Mouse (Mus musculus) stomach, embryonic 14.5 days (tissue): Measurements from ENCODE around the gene Dnal4. TPM values are rescaled to one million over a fixed set of nuclear protein-coding genes. Genes with fewer than 3 reads are reported as not detected.

Experiments
- ATAC-seq: fragments of 200-750 bp; cut with Nextera tagmentation; 2 replicates; pipeline ENCODE4 v1.8.0; 2017; ENCODE audit warnings: low read depth, moderate TSS enrichment; ENCODE audit not compliant: insufficient number of reproducible peaks, insufficient read depth, low FRiP score
- H3K27ac ChIP-seq: fragments of 300-500 bp; sonication (generic); 2 replicates; pipeline ENCODE4 v1.5.1; 2014; ENCODE audit warnings: mild to moderate bottlenecking, low read length, moderate library complexity, mixed read lengths
- H3K27me3 ChIP-seq: fragments of 300-500 bp; sonication (generic); 2 replicates; pipeline ENCODE4 v1.6.1; 2014; ENCODE audit warnings: low read length, control low read depth, mixed read lengths; ENCODE audit not compliant: control insufficient read depth, insufficient read depth
- H3K36me3 ChIP-seq: fragments of 300-500 bp; sonication (generic); 2 replicates; pipeline ENCODE4 v1.6.1; 2014; ENCODE audit warnings: mild to moderate bottlenecking, control low read depth, low read length, moderate library complexity, mixed read lengths; ENCODE audit not compliant: control insufficient read depth, insufficient read depth
- H3K4me1 ChIP-seq: fragments of 300-500 bp; sonication (generic); 2 replicates; pipeline ENCODE4 v1.6.1; 2014; ENCODE audit warnings: low read length, control low read depth, mixed read lengths; ENCODE audit not compliant: control insufficient read depth, insufficient read depth
- H3K4me2 ChIP-seq: fragments of 300-500 bp; sonication (generic); replicated peaks from 2 replicates; pipeline ENCODE4 v1.6.1; 2014; ENCODE audit warnings: low read depth, low read length, control low read depth
- H3K4me3 ChIP-seq: fragments of 300-500 bp; sonication (generic); 2 replicates; pipeline ENCODE4 v1.5.1; 2014; ENCODE audit warnings: low read depth, low read length, control low read depth
- H3K9ac ChIP-seq: fragments of 300-500 bp; sonication (generic); replicated peaks from 2 replicates; pipeline ENCODE4 v1.6.1; 2014; ENCODE audit warnings: low read depth, mild to moderate bottlenecking, control low read depth, low read length, moderate library complexity, mixed read lengths
- H3K9me3 ChIP-seq: fragments of 300-500 bp; sonication (generic); 2 replicates; pipeline ENCODE4 v1.6.1; 2016; ENCODE audit warnings: low read depth, low read length, control low read depth; ENCODE audit not compliant: control insufficient read depth
- WGBS: fragments of 180-500 bp; shearing (Covaris S2); extraction: QIAGEN DNeasy Blood & Tissue Kit; methylation state at CpG from one replicate; pipeline ENCODE4 v1.1.7; 2014; 5-methylcytosine and 5-hydroxymethylcytosine counted together
- polyA plus RNA-seq: library from polyadenylated mRNA; unstranded; fragments of >200 nt; fragmentation: Nextera tagmentation; extraction: Ambion mirVana; gene quantifications from 2 replicates; pipeline ENCODE4 v1.2.1, GENCODE M21; 2014

The Dnal4 gene
- polyA plus RNA-seq, 1 experiment from 2014 or later = 60.7 TPM

DNA sequence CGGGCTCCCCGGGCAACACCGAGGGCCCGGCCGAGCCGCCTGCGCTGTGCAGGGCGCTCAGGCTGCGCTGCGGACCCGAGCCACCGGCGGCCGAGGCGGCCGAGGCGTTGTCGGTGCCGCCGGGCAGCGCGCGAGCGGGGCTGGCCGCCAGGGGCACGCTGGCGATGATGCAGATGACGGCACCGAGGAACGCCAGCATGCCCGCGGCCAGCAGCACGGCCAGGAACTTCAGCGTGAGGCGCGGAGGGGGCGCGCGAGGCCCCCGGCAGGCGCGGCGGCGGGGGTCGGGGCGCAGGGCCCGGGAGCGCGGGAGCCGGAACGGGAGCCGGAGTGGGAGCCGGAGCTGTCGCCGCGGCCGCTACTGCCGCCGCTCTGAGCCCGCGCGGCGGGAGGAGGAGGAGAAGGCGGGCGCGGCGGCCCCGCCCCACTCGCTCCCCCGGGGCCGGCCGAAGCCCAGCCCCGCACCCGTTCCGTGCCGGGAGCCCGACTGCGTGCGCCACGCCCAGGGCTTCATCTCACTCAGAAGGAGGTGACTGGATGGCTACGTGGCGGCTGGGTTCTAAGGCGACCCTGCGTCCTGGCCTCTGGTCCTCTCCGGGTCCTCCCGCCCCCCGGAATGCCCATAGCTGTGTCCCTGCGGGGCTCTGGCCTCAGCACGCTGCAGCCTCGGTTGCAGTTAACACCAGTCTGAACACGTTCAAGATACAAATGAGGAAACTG is 26.9 kb upstream of the Dnal4 start, which contains the start of gene Nptxr:
TSS of gene Nptxr (minus strand) at position 415 of the 720 bp plus-strand sequence.
- H3K9me3 ChIP-seq = no peaks in the 10 kb centered on the region
- peak within 1 kb of the TSS; percentile 71 for H3K4me2 ChIP-seq
- peak; percentile 80 for ATAC-seq
- H3K4me1 ChIP-seq = peaks cover 4% of the 10 kb centered on the region; the same call in 1 of the 2 replicates
- whole genome bisulfite sequencing = under 1% methylated on average over 69 of the region's 91 CpGs
- H3K27ac ChIP-seq = no peak within 1 kb of the TSS
- H3K27me3 ChIP-seq = peaks cover 27% of the 10 kb centered on the region
- H3K36me3 ChIP-seq = no peaks in the 10 kb centered on the region
- peak within 1 kb of the TSS; percentile 11 for H3K9ac ChIP-seq
- H3K4me3 ChIP-seq = peak within 1 kb of the TSS; percentile 55

DNA sequence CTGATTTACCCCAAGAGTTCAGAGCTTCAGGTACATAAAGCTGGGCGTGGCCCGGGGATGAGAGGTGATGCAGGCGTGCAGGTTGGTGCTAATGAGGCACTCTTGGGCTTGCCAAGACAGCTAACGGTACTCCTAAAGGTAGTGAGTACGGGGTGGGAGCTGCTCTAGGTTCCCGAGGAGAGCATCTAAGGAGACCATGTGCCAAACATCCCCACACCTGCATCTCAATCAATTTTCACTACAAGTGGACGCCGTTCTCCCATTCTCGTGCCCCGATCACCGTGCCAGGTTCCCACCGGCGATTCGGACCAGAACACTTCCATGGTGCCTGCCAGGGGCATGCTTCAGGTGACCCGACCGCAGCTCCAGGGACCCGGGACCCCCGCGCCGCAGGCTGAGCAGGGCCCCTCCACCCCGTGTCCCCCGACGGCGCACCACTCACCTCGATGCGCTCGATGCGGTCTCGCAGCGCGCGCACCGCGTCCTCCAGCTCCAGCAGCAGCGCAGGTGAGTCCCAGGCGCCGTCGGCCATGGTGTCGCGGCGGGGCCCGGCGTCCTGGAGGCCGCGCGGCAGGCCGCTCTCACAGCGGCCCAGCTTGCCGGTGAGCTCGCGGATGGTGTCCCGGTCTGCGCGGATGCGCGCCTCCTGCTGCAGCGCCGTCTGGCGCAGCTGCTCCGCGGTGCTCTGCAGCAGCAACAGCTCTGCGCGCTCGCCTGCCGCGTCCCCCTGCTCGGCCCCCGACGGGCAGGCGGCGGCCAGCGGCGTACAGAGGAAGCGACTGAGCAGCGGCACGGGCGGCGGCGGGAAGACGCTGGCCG is 26.1 kb upstream of the Dnal4 start:
- Histone ChIP-seq H3K4me1 (peaks cover 4% of the 10 kb centered on the region; the same call in 1 of the 2 replicates), H3K36me3 (no peaks in the 10 kb centered on the region), H3K4me2 (peak overlapping the region; percentile 71), H3K9ac (peak overlapping the region; percentile 11), H3K27ac (no peak overlapping the region), H3K4me3 (peak overlapping the region; percentile 55), H3K9me3 (no peaks in the 10 kb centered on the region), H3K27me3 (peaks cover 27% of the 10 kb centered on the region)
- peak; percentile 44 for ATAC-seq
- WGBS = 5% methylated on average over 81 of the region's 81 CpGs

DNA sequence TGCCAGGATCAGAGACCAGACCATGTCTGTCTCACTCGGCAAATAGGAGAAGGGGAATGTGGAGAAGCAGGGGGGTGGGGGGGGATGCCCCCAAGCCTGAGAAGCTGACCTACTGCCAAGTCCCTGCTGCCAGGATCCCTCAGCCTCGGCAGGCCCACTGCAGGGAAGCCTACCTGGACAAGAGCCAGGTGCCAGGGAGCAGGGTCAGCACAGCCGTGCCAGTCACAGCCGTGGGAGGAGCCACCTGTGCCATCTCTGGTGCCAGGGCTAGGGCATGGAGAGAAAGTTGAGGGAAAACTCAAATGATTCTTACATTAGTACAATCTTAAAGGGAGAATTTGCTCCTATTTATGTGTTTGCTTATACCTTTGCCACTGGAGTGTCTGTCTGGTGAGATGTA is 24.7 kb upstream of the Dnal4 start:
- ATAC-seq = no peak
- Histone ChIP-seq H3K9me3 (no peaks in the 10 kb centered on the region), H3K27ac (no peak overlapping the region), H3K4me1 (peaks cover 4% of the 10 kb centered on the region; the same call in 1 of the 2 replicates), H3K4me2 (no peak overlapping the region), H3K36me3 (no peaks in the 10 kb centered on the region), H3K9ac (no peak overlapping the region), H3K27me3 (peaks cover 24% of the 10 kb centered on the region), H3K4me3 (no peak overlapping the region)
- WGBS = 52% methylated on average over 4 of the region's 4 CpGs

DNA sequence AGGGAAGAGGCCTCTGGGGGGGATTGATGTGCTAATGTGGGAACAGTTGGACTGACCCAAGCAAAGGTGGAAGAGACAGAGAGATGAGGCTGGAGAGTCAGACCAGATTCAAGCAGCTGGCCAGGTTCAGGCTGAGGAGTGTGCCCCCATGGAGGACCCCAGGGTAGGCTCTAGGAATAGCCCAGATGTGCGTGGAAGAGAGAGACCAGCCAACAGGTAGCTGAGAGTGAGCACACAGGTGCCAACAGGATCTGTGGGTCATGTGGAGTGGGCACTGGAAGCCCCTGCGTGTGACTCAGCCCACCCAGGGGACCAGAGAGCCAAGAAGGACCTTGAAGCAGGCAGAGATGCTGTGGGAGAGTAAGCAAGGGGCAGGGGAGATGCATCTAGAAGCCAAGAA is 24.0 kb upstream of the Dnal4 start:
- Histone ChIP-seq H3K36me3 (no peaks in the 10 kb centered on the region), H3K4me2 (no peak overlapping the region), H3K27me3 (peaks cover 24% of the 10 kb centered on the region), H3K9ac (no peak overlapping the region), H3K4me3 (no peak overlapping the region), H3K9me3 (no peaks in the 10 kb centered on the region), H3K27ac (no peak overlapping the region), H3K4me1 (peaks cover 4% of the 10 kb centered on the region; the same call in 1 of the 2 replicates)
- ATAC-seq = no peak
- 75% methylated on average over 2 of the region's 2 CpGs for WGBS

DNA sequence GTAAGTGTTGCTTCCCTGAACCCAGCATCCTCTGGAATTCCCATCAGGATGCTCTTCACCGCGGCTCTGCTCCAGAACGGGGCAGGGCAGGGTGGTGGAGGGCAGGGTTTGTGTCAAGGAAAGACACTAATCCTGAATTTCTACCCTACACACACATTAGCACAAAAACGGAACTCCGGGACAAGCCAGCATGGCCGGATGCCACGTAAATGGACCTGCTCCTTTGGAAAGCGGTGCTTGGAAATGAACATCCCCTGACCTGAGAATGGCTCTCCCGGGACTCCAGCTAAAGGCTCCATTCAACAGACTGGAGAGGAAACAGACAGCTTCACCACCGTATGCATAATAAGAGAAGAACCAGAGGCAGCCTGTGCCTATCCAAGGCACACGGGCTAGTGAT is 23.1 kb upstream of the Dnal4 start:
- 55% methylated on average over 11 of the region's 11 CpGs for WGBS
- no peaks in the 10 kb centered on the region for H3K36me3 ChIP-seq
- no peak overlapping the region for H3K4me3 ChIP-seq
- no peak overlapping the region for H3K27ac ChIP-seq
- no peak overlapping the region for H3K9ac ChIP-seq
- H3K4me2 ChIP-seq = no peak overlapping the region
- H3K9me3 ChIP-seq = no peaks in the 10 kb centered on the region
- H3K27me3 ChIP-seq = peaks cover 24% of the 10 kb centered on the region
- ATAC-seq = no peak
- peaks cover 4% of the 10 kb centered on the region; the same call in 1 of the 2 replicates for H3K4me1 ChIP-seq

DNA sequence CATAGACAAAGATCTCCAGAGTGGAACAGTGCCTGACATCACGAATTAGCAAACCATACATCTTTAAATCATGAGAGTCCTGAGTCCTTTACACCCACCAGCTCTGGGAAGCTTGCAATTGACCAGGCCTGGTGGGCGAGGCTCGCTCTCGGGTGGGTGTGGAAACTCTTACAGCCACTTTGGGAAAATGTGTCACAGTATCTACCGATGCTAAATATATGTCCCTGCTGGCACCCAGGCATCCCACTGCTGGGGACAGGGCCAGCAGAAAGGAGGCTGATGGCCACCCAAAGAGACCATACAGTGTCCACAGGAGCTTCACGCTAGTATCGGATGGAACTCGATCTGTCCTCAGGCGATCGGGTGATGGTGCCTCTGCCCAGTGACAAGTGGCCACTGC is 20.9 kb upstream of the Dnal4 start:
- no peaks in the 10 kb centered on the region for H3K9me3 ChIP-seq
- WGBS = 86% methylated on average over 10 of the region's 10 CpGs
- peaks cover under 1% of the 10 kb centered on the region; the same call in 1 of the 2 replicates for H3K4me1 ChIP-seq
- H3K36me3 ChIP-seq = no peaks in the 10 kb centered on the region
- peaks cover 14% of the 10 kb centered on the region for H3K27me3 ChIP-seq
- no peak overlapping the region for H3K4me3 ChIP-seq
- no peak overlapping the region for H3K4me2 ChIP-seq
- no peak for ATAC-seq
- no peak overlapping the region for H3K9ac ChIP-seq
- H3K27ac ChIP-seq = no peak overlapping the region

DNA sequence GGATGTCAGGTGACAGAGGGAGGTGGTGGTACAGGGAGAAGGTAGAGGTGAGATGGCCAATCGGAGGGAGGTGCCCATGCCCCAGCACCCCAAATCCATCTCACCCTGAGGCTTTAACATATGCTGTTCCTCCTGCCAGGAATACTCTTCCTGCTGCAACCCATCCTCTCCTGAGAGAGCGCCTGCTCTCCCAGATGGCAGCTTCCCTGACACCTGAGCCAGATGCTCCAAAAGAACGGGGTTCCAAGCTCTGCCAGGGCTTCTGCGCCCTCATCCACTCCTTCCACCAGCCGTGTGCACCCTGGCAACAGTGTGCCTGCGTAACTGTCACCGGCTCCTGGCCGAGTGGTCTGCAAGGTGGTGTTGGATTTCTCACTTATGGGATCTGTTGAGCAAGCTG is 20.0 kb upstream of the Dnal4 start:
- no peak overlapping the region for H3K9ac ChIP-seq
- no peaks in the 10 kb centered on the region for H3K36me3 ChIP-seq
- 81% methylated on average over 8 of the region's 8 CpGs for WGBS
- no peaks in the 10 kb centered on the region for H3K9me3 ChIP-seq
- H3K27ac ChIP-seq = no peak overlapping the region
- H3K4me3 ChIP-seq = no peak overlapping the region
- ATAC-seq = no peak
- no peak overlapping the region for H3K4me2 ChIP-seq
- H3K4me1 ChIP-seq = no peaks in the 10 kb centered on the region
- H3K27me3 ChIP-seq = peaks cover 6% of the 10 kb centered on the region; the same call in 1 of the 2 replicates

DNA sequence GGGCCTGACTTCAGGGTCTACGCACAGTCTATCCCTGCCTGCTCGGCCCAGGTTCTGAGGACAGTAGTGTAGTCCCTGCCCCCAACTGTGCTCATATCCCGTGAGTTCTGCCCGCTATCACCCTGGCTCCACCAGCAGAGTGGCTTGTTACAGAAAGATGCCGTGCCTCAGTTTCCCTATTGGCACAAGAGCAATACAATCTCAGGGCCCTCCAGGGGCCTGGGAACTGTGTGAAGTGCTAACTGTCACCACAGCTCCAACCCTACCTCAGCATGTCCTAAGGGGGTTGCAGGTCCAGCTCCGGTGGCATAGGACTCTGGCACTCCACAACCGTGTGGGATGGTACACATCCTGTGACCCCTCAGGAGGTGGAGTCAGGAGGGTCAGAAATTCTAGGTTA is 19.4 kb upstream of the Dnal4 start:
- Histone ChIP-seq H3K27ac (no peak overlapping the region), H3K27me3 (peaks cover under 1% of the 10 kb centered on the region; the same call in 1 of the 2 replicates), H3K4me1 (no peaks in the 10 kb centered on the region), H3K4me3 (no peak overlapping the region), H3K4me2 (no peak overlapping the region), H3K36me3 (no peaks in the 10 kb centered on the region), H3K9ac (no peak overlapping the region), H3K9me3 (no peaks in the 10 kb centered on the region)
- WGBS = 84% methylated on average over 7 of the region's 7 CpGs
- ATAC-seq = no peak
